Mouse (Mus musculus): ENCODE results near the gene Cdc20b. TPM values are rescaled to one million over a fixed set of nuclear protein-coding genes. Genes with fewer than 3 reads are reported as not detected.

Cdc20b gene
- polyA plus RNA-seq, 1 experiment from 2014 or later, result 0.75 TPM

GRCm38 (mm10) chr13:112993531-112994152 is 41.3 kb upstream of the Cdc20b start, which contains the start of gene Mcidas:
Gene Mcidas (plus strand): TSS chr13:112993845.
- Histone ChIP-seq H3K9ac (replicated peaks; ENCODE audit: low read length) (peak within 1 kb of the TSS; percentile 44; the same call in 1 of the 2 replicates), H3K36me3 (ENCODE audit: control insufficient read depth, insufficient read depth, low read length) (no peaks in the 10 kb centered on the region), H3K4me2 (ENCODE audit: low read length) (peak within 1 kb of the TSS; percentile 87), H3K9me3 (ENCODE audit: control insufficient read depth, low read length) (no peaks in the 10 kb centered on the region), H3K4me1 (ENCODE audit: control insufficient read depth, insufficient read depth, low read length) (peaks cover 16% of the 10 kb centered on the region), H3K27me3 (ENCODE audit: control insufficient read depth, insufficient read depth, low read length) (peaks cover 94% of the 10 kb centered on the region), H3K4me3 (replicated peaks; ENCODE audit: low read depth, low read length) (peak within 1 kb of the TSS; percentile 45), H3K27ac (replicated peaks; ENCODE audit: low read depth, low read length) (no peak within 1 kb of the TSS)
- under 1% methylated on average over 63 of the region's 63 CpGs for WGBS
- ATAC-seq (ENCODE audit: low FRiP score, low TSS enrichment), result peak; percentile 22; the same call in 1 of the 2 replicates
- DNase-seq, result peak; percentile 59

- peak overlapping the region; percentile 87 for H3K4me2 ChIP-seq (ENCODE audit: low read length)
- H3K27me3 ChIP-seq (ENCODE audit: control insufficient read depth, insufficient read depth, low read length), result peaks cover 93% of the 10 kb centered on the region
- H3K27ac ChIP-seq (replicated peaks; ENCODE audit: low read depth, low read length), result no peak overlapping the region
- H3K4me1 ChIP-seq (ENCODE audit: control insufficient read depth, insufficient read depth, low read length), result peaks cover 13% of the 10 kb centered on the region
- DNase-seq (peak; percentile 85), ATAC-seq (ENCODE audit: low FRiP score, low TSS enrichment) (peak; percentile 52)
- H3K4me3 ChIP-seq (replicated peaks; ENCODE audit: low read depth, low read length), result peak overlapping the region; percentile 45
- WGBS, result under 1% methylated on average over 25 of the region's 25 CpGs
- no peaks in the 10 kb centered on the region for H3K36me3 ChIP-seq (ENCODE audit: control insufficient read depth, insufficient read depth, low read length)
- no peaks in the 10 kb centered on the region for H3K9me3 ChIP-seq (ENCODE audit: control insufficient read depth, low read length)
- peak overlapping the region; percentile 44; the same call in 1 of the 2 replicates for H3K9ac ChIP-seq (replicated peaks; ENCODE audit: low read length)
Observed at GRCm38 (mm10) chr13:112994191-112994590, 40.7 kb upstream of the Cdc20b start.

GRCm38 (mm10) chr13:112996407-112996806 is 38.5 kb upstream of the Cdc20b start:
- Histone ChIP-seq H3K36me3 (ENCODE audit: control insufficient read depth, insufficient read depth, low read length) (no peaks in the 10 kb centered on the region), H3K9ac (replicated peaks; ENCODE audit: low read length) (no peak overlapping the region), H3K27ac (replicated peaks; ENCODE audit: low read depth, low read length) (no peak overlapping the region), H3K9me3 (ENCODE audit: control insufficient read depth, low read length) (no peaks in the 10 kb centered on the region), H3K4me3 (replicated peaks; ENCODE audit: low read depth, low read length) (no peak overlapping the region), H3K27me3 (ENCODE audit: control insufficient read depth, insufficient read depth, low read length) (peaks cover 87% of the 10 kb centered on the region), H3K4me1 (ENCODE audit: control insufficient read depth, insufficient read depth, low read length) (peaks cover 13% of the 10 kb centered on the region), H3K4me2 (ENCODE audit: low read length) (no peak overlapping the region)
- ATAC-seq (ENCODE audit: low FRiP score, low TSS enrichment), result no peak
- DNase-seq, result peak; percentile 9
- WGBS, result 58% methylated on average over 4 of the region's 4 CpGs

- Histone ChIP-seq H3K4me2 (ENCODE audit: low read length) (no peak overlapping the region), H3K9me3 (ENCODE audit: control insufficient read depth, low read length) (no peaks in the 10 kb centered on the region), H3K4me3 (replicated peaks; ENCODE audit: low read depth, low read length) (no peak overlapping the region), H3K27ac (replicated peaks; ENCODE audit: low read depth, low read length) (no peak overlapping the region), H3K36me3 (ENCODE audit: control insufficient read depth, insufficient read depth, low read length) (no peaks in the 10 kb centered on the region), H3K9ac (replicated peaks; ENCODE audit: low read length) (no peak overlapping the region), H3K27me3 (ENCODE audit: control insufficient read depth, insufficient read depth, low read length) (peaks cover 82% of the 10 kb centered on the region), H3K4me1 (ENCODE audit: control insufficient read depth, insufficient read depth, low read length) (peaks cover 13% of the 10 kb centered on the region)
- ATAC-seq (ENCODE audit: low FRiP score, low TSS enrichment), result no peak
- 69% methylated on average over 6 of the region's 6 CpGs for WGBS
- no peak for DNase-seq
Observed at GRCm38 (mm10) chr13:112997369-112997768, 37.5 kb upstream of the Cdc20b start.

GRCm38 (mm10) chr13:112998427-112999201 is 36.3 kb upstream of the Cdc20b start:
- no peaks in the 10 kb centered on the region for H3K36me3 ChIP-seq (ENCODE audit: control insufficient read depth, insufficient read depth, low read length)
- peaks cover 9% of the 10 kb centered on the region; the same call in 1 of the 2 replicates for H3K4me1 ChIP-seq (ENCODE audit: control insufficient read depth, insufficient read depth, low read length)
- no peak overlapping the region for H3K27ac ChIP-seq (replicated peaks; ENCODE audit: low read depth, low read length)
- ATAC-seq (ENCODE audit: low FRiP score, low TSS enrichment) (peak; percentile 32; the same call in 1 of the 2 replicates), DNase-seq (peak; percentile 68)
- H3K4me3 ChIP-seq (replicated peaks; ENCODE audit: low read depth, low read length), result peak overlapping the region; percentile 37
- peak overlapping the region; percentile 94 for H3K4me2 ChIP-seq (ENCODE audit: low read length)
- no peaks in the 10 kb centered on the region for H3K9me3 ChIP-seq (ENCODE audit: control insufficient read depth, low read length)
- peak overlapping the region; percentile 43 for H3K9ac ChIP-seq (replicated peaks; ENCODE audit: low read length)
- under 1% methylated on average over 46 of the region's 46 CpGs for WGBS
- peaks cover 70% of the 10 kb centered on the region for H3K27me3 ChIP-seq (ENCODE audit: control insufficient read depth, insufficient read depth, low read length)

GRCm38 (mm10) chr13:113000090-113000489 is 34.8 kb upstream of the Cdc20b start:
- Histone ChIP-seq H3K4me3 (replicated peaks; ENCODE audit: low read depth, low read length) (no peak overlapping the region), H3K4me1 (ENCODE audit: control insufficient read depth, insufficient read depth, low read length) (0 out of 2 replicates have a peak, but pooled peaks cover 4% of the 10 kb centered on the region), H3K9ac (replicated peaks; ENCODE audit: low read length) (no peak overlapping the region), H3K27me3 (ENCODE audit: control insufficient read depth, insufficient read depth, low read length) (peaks cover 56% of the 10 kb centered on the region), H3K4me2 (ENCODE audit: low read length) (no peak overlapping the region), H3K27ac (replicated peaks; ENCODE audit: low read depth, low read length) (no peak overlapping the region), H3K9me3 (ENCODE audit: control insufficient read depth, low read length) (no peaks in the 10 kb centered on the region), H3K36me3 (ENCODE audit: control insufficient read depth, insufficient read depth, low read length) (no peaks in the 10 kb centered on the region)
- 77% methylated on average over 3 of the region's 3 CpGs for WGBS
- DNase-seq (no peak), ATAC-seq (ENCODE audit: low FRiP score, low TSS enrichment) (no peak)

GRCm38 (mm10) chr13:113000576-113001318 is 34.2 kb upstream of the Cdc20b start:
- Histone ChIP-seq H3K27me3 (ENCODE audit: control insufficient read depth, insufficient read depth, low read length) (peaks cover 49% of the 10 kb centered on the region), H3K9ac (replicated peaks; ENCODE audit: low read length) (no peak overlapping the region), H3K4me2 (ENCODE audit: low read length) (no peak overlapping the region), H3K9me3 (ENCODE audit: control insufficient read depth, low read length) (no peaks in the 10 kb centered on the region), H3K4me1 (ENCODE audit: control insufficient read depth, insufficient read depth, low read length) (0 out of 2 replicates have a peak, but pooled peaks cover 4% of the 10 kb centered on the region), H3K27ac (replicated peaks; ENCODE audit: low read depth, low read length) (no peak overlapping the region), H3K4me3 (replicated peaks; ENCODE audit: low read depth, low read length) (no peak overlapping the region), H3K36me3 (ENCODE audit: control insufficient read depth, insufficient read depth, low read length) (no peaks in the 10 kb centered on the region)
- DNase-seq (no peak), ATAC-seq (ENCODE audit: low FRiP score, low TSS enrichment) (no peak)
- WGBS, result 73% methylated on average over 9 of the region's 9 CpGs

- no peaks in the 10 kb centered on the region for H3K4me1 ChIP-seq (ENCODE audit: control insufficient read depth, insufficient read depth, low read length)
- H3K4me2 ChIP-seq (ENCODE audit: low read length), result no peak overlapping the region
- H3K27ac ChIP-seq (replicated peaks; ENCODE audit: low read depth, low read length), result no peak overlapping the region
- 81% methylated on average over 6 of the region's 6 CpGs for WGBS
- no peak overlapping the region for H3K9ac ChIP-seq (replicated peaks; ENCODE audit: low read length)
- no peaks in the 10 kb centered on the region for H3K36me3 ChIP-seq (ENCODE audit: control insufficient read depth, insufficient read depth, low read length)
- ATAC-seq (ENCODE audit: low FRiP score, low TSS enrichment), result no peak
- DNase-seq, result no peak
- H3K4me3 ChIP-seq (replicated peaks; ENCODE audit: low read depth, low read length), result no peak overlapping the region
- no peaks in the 10 kb centered on the region for H3K9me3 ChIP-seq (ENCODE audit: control insufficient read depth, low read length)
- no peaks in the 10 kb centered on the region for H3K27me3 ChIP-seq (ENCODE audit: control insufficient read depth, insufficient read depth, low read length)
Observed at GRCm38 (mm10) chr13:113012683-113013082, 22.2 kb upstream of the Cdc20b start.

Data from midbrain, embryonic 14.5 days (tissue).